Comparison of ENCODE assay signal across 20 mouse cellular contexts in genomic region chr14:24134623-24135290, GRCm38 (mm10).
DNase-seq lines count a peak whose midpoint lies in the region; ATAC-seq and TF ChIP-seq lines count a peak whose summit lies in the region.
"Had no signal": no experiment of that assay in that cellular context is flagged by ENCODE, and none has a peak within 500 bp of the region (broad histone marks: within the 10 kb centered on the region; RNA-seq: fewer than 3 reads in every experiment).

No protein-coding gene starts in this region.

- no peak overlapping the region for H3K4me2 ChIP-seq in kidney, postnatal 0 days (ENCODE audit: low read length)
- H3K4me2 ChIP-seq in midbrain, postnatal 0 days (ENCODE audit: low read depth, low read length, poor library complexity, severe bottlenecking): no peak overlapping the region
- H3K4me2 ChIP-seq in midbrain, embryonic 16.5 days (ENCODE audit: low read length): no peak overlapping the region
- H3K4me2 ChIP-seq: heart, embryonic 13.5 days; hindbrain, embryonic 14.5 days; lung, embryonic 15.5 days had no signal

- H3K9me3 ChIP-seq in kidney, postnatal 0 days (replicated peaks; ENCODE audit: low read length): no peaks in the 10 kb centered on the region
- no peaks in the 10 kb centered on the region for H3K9me3 ChIP-seq in midbrain, postnatal 0 days (ENCODE audit: low read length)
- no peaks in the 10 kb centered on the region for H3K9me3 ChIP-seq in midbrain, embryonic 16.5 days (replicated peaks; ENCODE audit: control insufficient read depth, low read length, poor library complexity, severe bottlenecking)
- H3K9me3 ChIP-seq: heart, embryonic 13.5 days; limb, embryonic 10.5 days; lung, embryonic 15.5 days had no signal

- H3K27ac ChIP-seq in kidney, postnatal 0 days: no peak overlapping the region
- H3K27ac ChIP-seq in midbrain, postnatal 0 days (ENCODE audit: low read depth, low read length): 0 out of 2 replicates have a peak overlapping the region, but pooled peaks have one; percentile 3
- H3K27ac ChIP-seq in midbrain, embryonic 16.5 days (ENCODE audit: low read length): no peak overlapping the region
- H3K27ac ChIP-seq: heart, embryonic 13.5 days; hindbrain, embryonic 14.5 days; left cerebral cortex, adult 2 months; limb, embryonic 10.5 days; lung, embryonic 15.5 days had no signal

- DNase-seq in kidney, postnatal 0 days (ENCODE audit: low spot score): no peak
- DNase-seq in kidney, postnatal 36 days: no peak
- DNase-seq in midbrain, postnatal 0 days (ENCODE audit: low spot score): no peak
- peak; percentile 53 for DNase-seq in WW6 (ENCODE audit: low read depth, low spot score)
- DNase-seq in gastrocnemius, postnatal 14 days: no peak
- DNase-seq: adrenal gland, adult 2 months; cerebellum, adult 9-11 months; heart, adult 18-20 months; kidney, adult 11 months; kidney, postnatal 14 days; layer of hippocampus, adult 9-11 months; right cerebral cortex, postnatal 25 days; thymus, postnatal 14 days had no signal

- TF ChIP-seq CTCF in kidney, postnatal 0 days (IDR thresholded peaks at IDR 0.05; ENCODE audit: low read depth): peak; percentile 20; the same call in 1 of the 2 replicates
- TF ChIP-seq CTCF in midbrain, postnatal 0 days (IDR thresholded peaks at IDR 0.05): peak; percentile 59

- H3K9ac ChIP-seq in kidney, postnatal 0 days (ENCODE audit: low read depth, low read length): no peak overlapping the region
- no peak overlapping the region for H3K9ac ChIP-seq in midbrain, postnatal 0 days (replicated peaks; ENCODE audit: low read length, poor library complexity, severe bottlenecking)
- H3K9ac ChIP-seq in midbrain, embryonic 16.5 days (ENCODE audit: low read depth, low read length): no peak overlapping the region
- H3K9ac ChIP-seq: heart, embryonic 13.5 days; hindbrain, embryonic 14.5 days; lung, embryonic 15.5 days had no signal

- H3K4me1 ChIP-seq in kidney, postnatal 0 days (replicated peaks; ENCODE audit: insufficient read depth, low read length): no peaks in the 10 kb centered on the region
- no peaks in the 10 kb centered on the region for H3K4me1 ChIP-seq in midbrain, postnatal 0 days (ENCODE audit: insufficient read depth, low read length)
- no peaks in the 10 kb centered on the region for H3K4me1 ChIP-seq in midbrain, embryonic 16.5 days (ENCODE audit: control insufficient read depth, insufficient read depth, low read length)
- H3K4me1 ChIP-seq: heart, embryonic 13.5 days; limb, embryonic 10.5 days; lung, embryonic 15.5 days had no signal

- WGBS in kidney, postnatal 0 days: 71% methylated on average over 7 of the region's 7 CpGs
- 87% methylated on average over 7 of the region's 7 CpGs for WGBS in midbrain, postnatal 0 days
- 88% methylated on average over 7 of the region's 7 CpGs for WGBS in midbrain, embryonic 16.5 days

- no peak overlapping the region for H3K4me3 ChIP-seq in kidney, postnatal 0 days (replicated peaks; ENCODE audit: low read depth, low read length)
- no peak overlapping the region for H3K4me3 ChIP-seq in midbrain, postnatal 0 days (ENCODE audit: low read depth, low read length)
- no peak overlapping the region for H3K4me3 ChIP-seq in midbrain, embryonic 16.5 days (ENCODE audit: low read depth, low read length)
- H3K4me3 ChIP-seq: heart, embryonic 13.5 days; left cerebral cortex, adult 2 months; limb, embryonic 10.5 days; lung, embryonic 15.5 days had no signal

- peaks cover 48% of the 10 kb centered on the region for H3K36me3 ChIP-seq in kidney, postnatal 0 days (ENCODE audit: insufficient read depth, low read length)
- H3K36me3 ChIP-seq in midbrain, postnatal 0 days (ENCODE audit: insufficient read depth, low read length): peaks cover 55% of the 10 kb centered on the region
- peaks cover 28% of the 10 kb centered on the region for H3K36me3 ChIP-seq in midbrain, embryonic 16.5 days (ENCODE audit: control insufficient read depth, insufficient read depth, low read length)

- intact Hi-C loops in gastrocnemius, postnatal 14 days (cut with DNase I; ENCODE audit: low total_unique reads): loop anchor here (5.0 kb wide), 1 partner anchor 67 kb away; no protein-coding TSS in a partner anchor

- no peaks in the 10 kb centered on the region for H3K27me3 ChIP-seq in kidney, postnatal 0 days (ENCODE audit: insufficient read depth, low read length)
- H3K27me3 ChIP-seq in midbrain, postnatal 0 days (ENCODE audit: insufficient read depth, low read length): no peaks in the 10 kb centered on the region
- H3K27me3 ChIP-seq in midbrain, embryonic 16.5 days (ENCODE audit: control insufficient read depth, insufficient read depth, low read depth, low read length): no peaks in the 10 kb centered on the region
- H3K27me3 ChIP-seq: heart, embryonic 13.5 days; lung, embryonic 15.5 days had no signal

- ATAC-seq in kidney, postnatal 0 days (replicated peaks; ENCODE audit: low FRiP score, low read depth): no peak
- ATAC-seq in midbrain, postnatal 0 days (ENCODE audit: low FRiP score): no peak
- ATAC-seq in midbrain, embryonic 16.5 days: no peak
- ATAC-seq in erythroblast, adult 5-6 weeks (replicated peaks; ENCODE audit: low FRiP score, poor library complexity, severe bottlenecking): no peak
